Mouse (Mus musculus) frontal cortex, adult 2 months (tissue): Measurements from ENCODE around the gene Zfp821. TPM values are rescaled to one million over a fixed set of nuclear protein-coding genes. Genes with fewer than 3 reads are reported as not detected.

Experiments
- polyA plus RNA-seq: library from polyadenylated mRNA; depleted of rRNA; stranded (reverse); fragments of >200 nt; gene quantifications from 2 replicates; pipeline ENCODE4 v1.2.3, GENCODE M21; 2012; rRNA removed

The Zfp821 gene
- polyA plus RNA-seq, 1 experiment: 53.2 TPM

Other genes starting within 250 kb of the Zfp821 start
- 0.11 and 0.26 TPM in 2 replicates for gene Pmfbp1, start 211.5 kb upstream of the Zfp821 start, polyA plus RNA-seq
- gene Dhx38, start 139.7 kb upstream of the Zfp821 start, polyA plus RNA-seq: 20.1 and 20.4 TPM in 2 replicates
- gene Txnl4b, start 139.7 kb upstream of the Zfp821 start, polyA plus RNA-seq: 12.5 and 15.4 TPM in 2 replicates
- 0.15 and 0.30 TPM in 2 replicates for gene Hp, start 126.4 kb upstream of the Zfp821 start, polyA plus RNA-seq
- 24.3 and 25.4 TPM in 2 replicates for gene Dhodh, start 96.9 kb upstream of the Zfp821 start, polyA plus RNA-seq
- gene Pkd1l3, start 91.0 kb upstream of the Zfp821 start, polyA plus RNA-seq: 0.62 and 0.71 TPM in 2 replicates
- 104 and 110 TPM in 2 replicates for gene Ist1, start 12.3 kb upstream of the Zfp821 start, polyA plus RNA-seq
- gene Atxn1l, start 32.2 kb downstream of the Zfp821 start, polyA plus RNA-seq: 15.0 and 15.4 TPM in 2 replicates
- 64.4 and 70.2 TPM in 2 replicates for gene Ap1g1, start 73.0 kb downstream of the Zfp821 start, polyA plus RNA-seq
- 19.5 and 22.1 TPM in 2 replicates for gene Phlpp2, start 163.0 kb downstream of the Zfp821 start, polyA plus RNA-seq